Mouse (Mus musculus) cerebellum, postnatal 4 days (tissue): ENCODE results near the gene Acta2.

Experiments
- DNase-seq, 2 experiments: peaks; one replicate each; pipeline ENCODE4 v3.0.0; 2022; ENCODE audit warnings: low spot score in 2 of 2, mixed read lengths in 1 of 2

Acta2 gene

GRCm38 (mm10) chr19:34254880-34255681 lies at the start of gene Acta2:
Gene Acta2, minus strand, starts transcription at chr19:34255590.
- no peak for DNase-seq

- no peak for DNase-seq
Measured at GRCm38 (mm10) chr19:34304917-34305316, 49.5 kb upstream of the Acta2 start.

- DNase-seq: no peak
Measured at GRCm38 (mm10) chr19:34300430-34300829, 45.0 kb upstream of the Acta2 start.

GRCm38 (mm10) chr19:34299229-34299628 lies 43.8 kb upstream of the Acta2 start:
- DNase-seq: no peak

GRCm38 (mm10) chr19:34298531-34298930 lies 43.1 kb upstream of the Acta2 start:
- DNase-seq: no peak

- DNase-seq: no peak
Measured at GRCm38 (mm10) chr19:34295442-34295841, 40.1 kb upstream of the Acta2 start.

- no peak for DNase-seq
Measured at GRCm38 (mm10) chr19:34293376-34293947, 38.1 kb upstream of the Acta2 start.

GRCm38 (mm10) chr19:34292701-34293100 lies 37.3 kb upstream of the Acta2 start:
- no peak for DNase-seq

- no peak for DNase-seq
Measured at GRCm38 (mm10) chr19:34291956-34292355, 36.6 kb upstream of the Acta2 start.

- DNase-seq: no peak
Measured at GRCm38 (mm10) chr19:34291379-34291778, 36.0 kb upstream of the Acta2 start.

GRCm38 (mm10) chr19:34290872-34291341 lies 35.5 kb upstream of the Acta2 start:
- DNase-seq: no peak

GRCm38 (mm10) chr19:34289948-34290789 lies 34.8 kb upstream of the Acta2 start, which contains the start of gene Fas:
Gene Fas, plus strand, starts transcription at chr19:34290666.
- peak in 1 of 2 experiments; percentile 11 for DNase-seq

GRCm38 (mm10) chr19:34288696-34289095 lies 33.3 kb upstream of the Acta2 start:
- no peak for DNase-seq

GRCm38 (mm10) chr19:34287656-34288415 lies 32.4 kb upstream of the Acta2 start:
- no peak for DNase-seq

GRCm38 (mm10) chr19:34287221-34287620 lies 31.8 kb upstream of the Acta2 start:
- DNase-seq: no peak

- no peak for DNase-seq
Measured at GRCm38 (mm10) chr19:34284826-34285225, 29.4 kb upstream of the Acta2 start.

- no peak for DNase-seq
Measured at GRCm38 (mm10) chr19:34284383-34284782, 29.0 kb upstream of the Acta2 start.

- DNase-seq: no peak
Measured at GRCm38 (mm10) chr19:34283614-34284013, 28.2 kb upstream of the Acta2 start.

GRCm38 (mm10) chr19:34278078-34278477 lies 22.7 kb upstream of the Acta2 start:
- no peak for DNase-seq

GRCm38 (mm10) chr19:34273073-34273472 lies 17.7 kb upstream of the Acta2 start:
- DNase-seq: no peak

GRCm38 (mm10) chr19:34270824-34271464 lies 15.6 kb upstream of the Acta2 start:
- no peak for DNase-seq
